ENCODE assay signal across 14 mouse cellular contexts in the genomic region with DNA sequence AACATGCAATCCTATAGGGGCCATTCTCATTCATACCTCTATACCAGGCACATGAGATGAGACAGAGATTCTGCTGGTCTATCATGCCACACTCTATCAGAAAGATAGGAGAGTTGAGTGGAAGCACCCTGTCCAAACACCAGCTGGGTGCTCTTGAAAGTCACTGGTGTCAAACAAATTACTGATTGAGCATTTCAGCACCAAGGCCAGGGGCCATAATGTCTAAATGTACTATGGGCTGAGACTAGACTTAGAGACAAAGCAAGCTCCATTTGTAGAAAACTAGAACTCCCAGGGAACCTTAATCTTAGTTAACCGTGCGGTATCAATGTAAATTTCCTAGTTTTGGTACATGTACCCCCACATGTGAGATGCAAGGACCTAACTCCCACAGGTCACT.
DNase-seq lines count a peak whose midpoint lies in the region; ATAC-seq and TF ChIP-seq lines count a peak whose summit lies in the region.
"Had no signal": no experiment of that assay in that cellular context is flagged by ENCODE, and none has a peak within 500 bp of the region (broad histone marks: within the 10 kb centered on the region; RNA-seq: fewer than 3 reads in every experiment).

No protein-coding gene starts in this region.

- H3K27me3 ChIP-seq in kidney, postnatal 0 days (ENCODE audit: insufficient read depth, low read length), result no peaks in the 10 kb centered on the region
- no peaks in the 10 kb centered on the region for H3K27me3 ChIP-seq in kidney, embryonic 14.5 days (ENCODE audit: control insufficient read depth, insufficient read depth, low read length)
- H3K27me3 ChIP-seq in limb, embryonic 10.5 days (ENCODE audit: low read depth, poor library complexity, severe bottlenecking), result no peaks in the 10 kb centered on the region
- H3K27me3 ChIP-seq: heart, embryonic 13.5 days had no signal

- no peak for ATAC-seq in kidney, postnatal 0 days (replicated peaks; ENCODE audit: low FRiP score, low read depth)
- ATAC-seq in kidney, embryonic 14.5 days (ENCODE audit: low FRiP score, low TSS enrichment), result no peak
- ATAC-seq: hindbrain, postnatal 0 days had no signal

- peak; percentile 20 for DNase-seq in adrenal gland, postnatal 25 days
- DNase-seq in adrenal gland, adult 2 months, result no peak
- peak; percentile 71 for DNase-seq in kidney, postnatal 0 days (ENCODE audit: low spot score)
- DNase-seq in ZHBTc4 (ENCODE audit: low read depth, low spot score), result peak; percentile 45
- DNase-seq in limb, embryonic 10.5 days (ENCODE audit: low spot score), result peak; percentile 64
- DNase-seq in cerebellum, postnatal 10 days, result no peak
- no peak for DNase-seq in left cerebral cortex, postnatal 14 days (ENCODE audit: low spot score in 2 of 2)
- DNase-seq: right cerebral cortex, postnatal 4 days; thymus, postnatal 4 days had no signal

- intact Hi-C loops in left cerebral cortex, postnatal 14 days (cut with DNase I), result no loop called here

- H3K9ac ChIP-seq in kidney, postnatal 0 days (ENCODE audit: low read depth, low read length), result no peak overlapping the region
- no peak overlapping the region for H3K9ac ChIP-seq in kidney, embryonic 14.5 days (ENCODE audit: low read depth, low read length)
- H3K9ac ChIP-seq: heart, embryonic 13.5 days had no signal

- no peaks in the 10 kb centered on the region for H3K4me1 ChIP-seq in kidney, postnatal 0 days (replicated peaks; ENCODE audit: insufficient read depth, low read length)
- H3K4me1 ChIP-seq in kidney, embryonic 14.5 days (ENCODE audit: control insufficient read depth, insufficient read depth, low read length), result no peaks in the 10 kb centered on the region
- H3K4me1 ChIP-seq in limb, embryonic 10.5 days, result peaks cover 16% of the 10 kb centered on the region
- H3K4me1 ChIP-seq: heart, embryonic 13.5 days had no signal

- TF ChIP-seq CTCF in kidney, postnatal 0 days (IDR thresholded peaks at IDR 0.05; ENCODE audit: low read depth), result no peak

- H3K9me3 ChIP-seq in kidney, postnatal 0 days (replicated peaks; ENCODE audit: low read length), result no peaks in the 10 kb centered on the region
- no peaks in the 10 kb centered on the region for H3K9me3 ChIP-seq in kidney, embryonic 14.5 days (ENCODE audit: control insufficient read depth, low read length)
- H3K9me3 ChIP-seq in limb, embryonic 10.5 days (replicated peaks), result no peaks in the 10 kb centered on the region
- H3K9me3 ChIP-seq: forebrain, embryonic 10.5 days; heart, embryonic 13.5 days had no signal

- no peak overlapping the region for H3K27ac ChIP-seq in kidney, postnatal 0 days
- no peak overlapping the region for H3K27ac ChIP-seq in kidney, embryonic 14.5 days (ENCODE audit: low read depth, low read length)
- no peak overlapping the region for H3K27ac ChIP-seq in limb, embryonic 10.5 days
- H3K27ac ChIP-seq: forebrain, embryonic 10.5 days; heart, embryonic 13.5 days; hindbrain, postnatal 0 days had no signal

- 90% methylated on average over 2 of the region's 2 CpGs for whole genome bisulfite sequencing in kidney, postnatal 0 days
- WGBS in kidney, embryonic 14.5 days, result 89% methylated on average over 2 of the region's 2 CpGs
- WGBS in limb, embryonic 10.5 days, result 92% methylated on average over 2 of the region's 2 CpGs

- H3K36me3 ChIP-seq in kidney, postnatal 0 days (ENCODE audit: insufficient read depth, low read length), result no peaks in the 10 kb centered on the region
- no peaks in the 10 kb centered on the region for H3K36me3 ChIP-seq in kidney, embryonic 14.5 days (ENCODE audit: control insufficient read depth, insufficient read depth, low read length)
- H3K36me3 ChIP-seq in limb, embryonic 10.5 days, result no peaks in the 10 kb centered on the region
- H3K36me3 ChIP-seq: forebrain, embryonic 10.5 days; G1E; heart, embryonic 13.5 days had no signal

- no peak overlapping the region for H3K4me3 ChIP-seq in kidney, postnatal 0 days (replicated peaks; ENCODE audit: low read depth, low read length)
- no peak overlapping the region for H3K4me3 ChIP-seq in kidney, embryonic 14.5 days (ENCODE audit: low read length)
- H3K4me3 ChIP-seq in limb, embryonic 10.5 days, result no peak overlapping the region
- H3K4me3 ChIP-seq: forebrain, embryonic 10.5 days; heart, embryonic 13.5 days had no signal

- no peak overlapping the region for H3K4me2 ChIP-seq in kidney, postnatal 0 days (ENCODE audit: low read length)
- H3K4me2 ChIP-seq in kidney, embryonic 14.5 days (replicated peaks; ENCODE audit: low read depth, low read length), result no peak overlapping the region
- H3K4me2 ChIP-seq: heart, embryonic 13.5 days had no signal

Comparison
In these comparisons a context has a peak if more than half of its experiments do, and no peak if none do; other contexts are left out.
1. DNase-seq: peak in adrenal gland, postnatal 25 days (single experiment), kidney, postnatal 0 days (single experiment), ZHBTc4 (single experiment) and limb, embryonic 10.5 days (single experiment); none in adrenal gland, adult 2 months (single experiment), cerebellum, postnatal 10 days (0 of 2) and left cerebral cortex, postnatal 14 days (0 of 2).